Mouse (Mus musculus): ENCODE results near the gene Lrp4. TPM values are rescaled to one million over a fixed set of nuclear protein-coding genes. Genes with fewer than 3 reads are reported as not detected.
A peak's percentile ranks its signal among the peaks of the same experiment; 100 is the strongest.

Gene Lrp4
- polyA plus RNA-seq, 1 experiment from 2014 or later, result 9.3 TPM

DNA sequence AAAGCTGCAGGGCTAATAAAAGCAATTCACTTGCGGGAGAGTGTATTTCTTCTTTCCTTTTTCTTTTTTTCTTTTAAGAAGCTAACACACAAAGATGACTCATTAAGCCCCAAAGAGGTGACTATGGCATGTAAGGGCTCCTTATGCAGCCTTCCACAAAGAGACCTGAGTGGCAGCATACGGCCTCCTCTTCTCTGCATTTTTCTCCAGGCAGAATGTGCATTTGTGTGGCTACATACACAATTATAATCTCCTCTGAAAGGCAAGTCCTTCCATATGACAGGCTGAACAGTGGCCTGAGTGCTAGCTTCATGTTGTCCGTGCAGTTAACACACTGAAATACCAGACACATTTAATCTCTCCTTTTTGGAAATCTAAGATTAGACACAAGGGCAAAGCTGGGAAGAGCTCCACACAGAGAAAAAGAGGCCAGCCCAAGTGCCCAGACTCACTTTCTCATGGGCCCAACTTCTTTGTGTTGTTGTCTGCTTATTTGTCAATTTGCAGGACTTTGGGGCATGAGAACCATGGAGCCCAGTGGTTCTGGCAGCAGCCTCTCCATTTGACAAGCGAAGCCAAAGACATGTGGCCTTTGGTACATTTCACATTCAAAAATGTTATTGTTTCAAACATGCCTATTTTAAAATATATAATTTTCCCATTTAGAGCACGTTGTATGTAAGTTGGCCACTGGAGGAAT lies 20.0 kb upstream of the Lrp4 start:
- H3K27ac ChIP-seq, result no peak overlapping the region
- H3K9ac ChIP-seq, result no peak overlapping the region
- no peak for ATAC-seq (replicated peaks; ENCODE audit: low FRiP score)
- H3K4me2 ChIP-seq, result no peak overlapping the region
- peaks cover 4% of the 10 kb centered on the region; the same call in 1 of the 2 replicates for H3K4me1 ChIP-seq
- H3K9me3 ChIP-seq (replicated peaks), result no peaks in the 10 kb centered on the region
- no peaks in the 10 kb centered on the region for H3K36me3 ChIP-seq
- 87% methylated on average over 5 of the region's 5 CpGs for WGBS
- H3K4me3 ChIP-seq (replicated peaks), result no peak overlapping the region
- no peaks in the 10 kb centered on the region for H3K27me3 ChIP-seq

DNA sequence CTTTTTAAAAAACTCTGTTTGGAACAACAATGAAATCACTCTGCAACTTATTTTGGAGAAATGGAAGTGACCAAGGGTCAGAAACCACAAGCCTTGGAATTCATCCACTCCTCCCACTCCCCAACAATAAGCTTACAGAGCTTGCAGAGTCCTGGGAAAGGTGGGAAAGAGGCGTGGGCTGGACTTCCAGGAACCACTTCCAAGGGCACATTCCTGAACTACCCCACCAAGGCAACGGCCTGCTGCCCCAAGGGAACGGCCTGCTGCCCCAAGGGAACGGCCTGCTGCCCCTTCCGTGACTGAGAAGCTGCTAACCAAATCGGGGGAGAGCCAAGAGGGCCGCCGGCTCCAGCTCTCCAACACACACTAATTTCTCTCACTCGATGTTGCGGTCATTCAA lies 18.0 kb upstream of the Lrp4 start:
- H3K9me3 ChIP-seq (replicated peaks), result no peaks in the 10 kb centered on the region
- no peak overlapping the region for H3K27ac ChIP-seq
- no peak overlapping the region for H3K4me3 ChIP-seq (replicated peaks)
- no peaks in the 10 kb centered on the region for H3K27me3 ChIP-seq
- H3K4me2 ChIP-seq, result no peak overlapping the region
- ATAC-seq (replicated peaks; ENCODE audit: low FRiP score), result no peak
- peaks cover 9% of the 10 kb centered on the region; the same call in 1 of the 2 replicates for H3K4me1 ChIP-seq
- H3K9ac ChIP-seq, result no peak overlapping the region
- WGBS, result 72% methylated on average over 10 of the region's 10 CpGs
- H3K36me3 ChIP-seq, result no peaks in the 10 kb centered on the region

DNA sequence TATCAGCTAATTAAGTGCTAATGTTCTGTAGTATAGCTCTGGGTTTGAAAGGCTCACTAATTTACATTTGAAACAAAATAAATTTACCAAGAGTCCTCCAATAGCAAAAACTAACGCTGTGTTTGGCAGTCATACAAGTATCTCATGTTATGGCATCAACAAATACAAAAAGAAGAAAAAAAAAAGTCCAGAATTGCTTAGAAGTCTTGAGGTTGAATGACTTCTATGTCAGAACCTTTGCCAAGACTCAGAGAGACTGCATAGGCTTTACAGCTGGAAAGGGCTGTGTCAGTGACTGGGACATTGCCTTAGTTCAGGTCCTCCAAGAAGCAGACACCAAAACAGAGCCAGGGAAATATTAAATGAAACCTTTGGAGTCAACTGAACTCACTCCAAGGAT lies 17.4 kb upstream of the Lrp4 start:
- Histone ChIP-seq H3K36me3 (no peaks in the 10 kb centered on the region), H3K4me2 (no peak overlapping the region), H3K9ac (no peak overlapping the region), H3K9me3 (replicated peaks) (no peaks in the 10 kb centered on the region), H3K27ac (no peak overlapping the region), H3K4me3 (replicated peaks) (no peak overlapping the region), H3K27me3 (no peaks in the 10 kb centered on the region), H3K4me1 (peaks cover 10% of the 10 kb centered on the region; the same call in 1 of the 2 replicates)
- WGBS, result 67% methylated on average over 1 of the region's 1 CpGs
- ATAC-seq (replicated peaks; ENCODE audit: low FRiP score), result no peak

DNA sequence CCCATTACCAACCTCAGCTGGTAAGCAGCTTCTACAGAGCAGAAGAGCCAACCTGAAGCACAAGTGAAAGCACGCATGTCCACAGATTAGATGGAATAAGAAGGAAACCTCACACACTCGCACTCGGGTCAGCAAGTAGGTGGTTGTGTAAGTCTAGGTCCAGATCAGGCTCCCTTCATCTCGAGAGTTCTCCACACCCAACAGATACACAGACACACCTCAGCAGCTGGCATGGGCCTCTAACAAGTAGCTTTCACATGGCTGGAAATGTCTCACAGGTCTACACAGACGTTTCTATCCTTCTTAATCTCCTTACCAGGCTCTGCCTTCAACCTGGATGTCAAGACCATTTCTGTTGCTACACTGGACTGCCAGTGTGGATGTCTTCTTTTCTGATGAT lies 16.6 kb upstream of the Lrp4 start:
- no peaks in the 10 kb centered on the region for H3K9me3 ChIP-seq (replicated peaks)
- 90% methylated on average over 5 of the region's 5 CpGs for WGBS

DNA sequence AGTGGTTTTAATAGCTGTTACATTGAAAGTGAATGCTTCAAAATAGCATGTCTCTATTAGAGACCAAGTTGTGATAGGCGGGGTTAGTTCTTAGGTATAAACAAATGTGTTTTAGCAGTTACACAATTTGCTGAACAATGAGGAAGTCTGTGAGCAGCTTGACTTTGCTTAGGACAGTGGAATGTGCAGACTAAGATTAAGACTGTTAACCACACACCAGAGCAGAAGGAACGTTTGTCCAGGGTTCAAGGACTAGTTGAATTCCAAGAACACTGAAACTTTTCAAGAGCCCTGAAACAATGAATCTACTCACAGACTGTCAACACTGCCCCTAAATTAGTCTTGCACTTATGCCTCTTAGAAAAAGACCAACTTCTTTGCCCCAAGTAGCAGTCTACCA lies 15.6 kb upstream of the Lrp4 start:
- Histone ChIP-seq H3K9ac (no peak overlapping the region), H3K9me3 (replicated peaks) (no peaks in the 10 kb centered on the region), H3K4me3 (replicated peaks) (no peak overlapping the region), H3K27ac (no peak overlapping the region), H3K36me3 (no peaks in the 10 kb centered on the region), H3K4me2 (no peak overlapping the region), H3K4me1 (peaks cover 10% of the 10 kb centered on the region; the same call in 1 of the 2 replicates), H3K27me3 (no peaks in the 10 kb centered on the region)
- 72% methylated on average over 2 of the region's 2 CpGs for WGBS
- no peak for ATAC-seq (replicated peaks; ENCODE audit: low FRiP score)

More for the DNA sequence above, 16.6 kb upstream of the Lrp4 start:
- H3K9ac ChIP-seq, result no peak overlapping the region
- no peak overlapping the region for H3K4me2 ChIP-seq
- H3K4me3 ChIP-seq (replicated peaks), result no peak overlapping the region
- H3K4me1 ChIP-seq, result peaks cover 10% of the 10 kb centered on the region; the same call in 1 of the 2 replicates
- H3K36me3 ChIP-seq, result no peaks in the 10 kb centered on the region
- no peaks in the 10 kb centered on the region for H3K27me3 ChIP-seq
- no peak overlapping the region for H3K27ac ChIP-seq
- no peak for ATAC-seq (replicated peaks; ENCODE audit: low FRiP score)

DNA sequence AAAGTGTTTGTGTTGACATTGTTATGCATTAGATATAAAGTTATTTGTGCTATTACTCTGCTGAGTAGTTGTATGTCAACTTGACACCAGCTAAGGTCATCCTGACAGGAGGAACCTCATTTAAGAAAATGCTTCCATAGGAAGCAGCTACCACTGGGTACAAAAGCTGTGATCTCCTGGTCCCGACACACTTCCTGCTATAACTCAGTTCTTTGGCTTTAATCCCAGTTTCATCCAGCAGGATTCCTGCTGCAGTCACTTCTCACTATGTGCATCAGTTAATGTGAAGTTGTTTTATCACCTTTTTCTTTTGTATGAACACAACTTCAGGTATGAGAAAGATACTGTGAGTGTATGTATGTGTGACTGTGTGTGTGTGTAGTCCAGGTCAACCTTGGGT lies 15.1 kb upstream of the Lrp4 start:
- Histone ChIP-seq H3K36me3 (no peaks in the 10 kb centered on the region), H3K9ac (no peak overlapping the region), H3K27me3 (no peaks in the 10 kb centered on the region), H3K9me3 (replicated peaks) (no peaks in the 10 kb centered on the region), H3K4me2 (no peak overlapping the region), H3K4me1 (peaks cover 10% of the 10 kb centered on the region; the same call in 1 of the 2 replicates), H3K27ac (no peak overlapping the region), H3K4me3 (replicated peaks) (no peak overlapping the region)
- 49% methylated on average over 1 of the region's 1 CpGs for WGBS
- no peak for ATAC-seq (replicated peaks; ENCODE audit: low FRiP score)

DNA sequence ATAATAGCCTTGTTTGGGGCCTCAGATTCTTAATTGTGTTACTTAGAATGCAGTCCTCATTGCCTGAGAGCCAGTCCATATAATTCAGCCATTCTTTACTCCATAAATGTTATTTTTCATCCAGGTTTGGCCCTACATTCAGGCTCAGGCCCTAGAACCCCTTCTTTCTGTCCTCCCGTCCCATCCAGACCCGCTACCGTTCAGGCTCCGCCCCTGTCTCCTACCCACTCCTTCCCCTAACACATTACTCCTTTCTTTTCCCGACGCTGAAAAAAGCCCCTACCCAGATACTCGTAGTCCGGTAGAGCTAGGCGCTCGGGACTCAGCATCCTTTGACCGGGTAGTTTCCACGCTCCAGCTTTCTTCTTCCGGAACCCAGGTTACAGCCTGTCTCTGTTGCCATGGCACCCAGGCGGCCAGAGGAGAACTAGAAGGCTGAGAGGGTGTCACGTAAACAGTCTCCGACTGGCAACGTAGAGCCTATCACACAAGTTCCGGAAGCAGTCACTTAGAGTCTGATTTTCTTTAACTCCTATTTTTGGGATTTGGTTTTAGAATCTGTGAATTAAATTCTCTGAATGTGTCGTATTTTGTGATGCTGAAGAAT lies 12.9 kb upstream of the Lrp4 start, which contains the start of gene 1110051M20Rik:
TSS of gene 1110051M20Rik (minus strand) at position 419 of the 607 bp plus-strand sequence.
- Histone ChIP-seq H3K36me3 (no peaks in the 10 kb centered on the region), H3K4me1 (peaks cover 8% of the 10 kb centered on the region; the same call in 1 of the 2 replicates), H3K9ac (peak within 1 kb of the TSS; percentile 51), H3K9me3 (replicated peaks) (no peaks in the 10 kb centered on the region), H3K27me3 (0 out of 2 replicates have a peak, but pooled peaks cover 2% of the 10 kb centered on the region), H3K4me2 (peak within 1 kb of the TSS; percentile 68), H3K4me3 (replicated peaks) (peak within 1 kb of the TSS; percentile 75), H3K27ac (no peak within 1 kb of the TSS)
- under 1% methylated on average over 19 of the region's 19 CpGs for WGBS
- peak; percentile 94 for ATAC-seq (replicated peaks; ENCODE audit: low FRiP score)

DNA sequence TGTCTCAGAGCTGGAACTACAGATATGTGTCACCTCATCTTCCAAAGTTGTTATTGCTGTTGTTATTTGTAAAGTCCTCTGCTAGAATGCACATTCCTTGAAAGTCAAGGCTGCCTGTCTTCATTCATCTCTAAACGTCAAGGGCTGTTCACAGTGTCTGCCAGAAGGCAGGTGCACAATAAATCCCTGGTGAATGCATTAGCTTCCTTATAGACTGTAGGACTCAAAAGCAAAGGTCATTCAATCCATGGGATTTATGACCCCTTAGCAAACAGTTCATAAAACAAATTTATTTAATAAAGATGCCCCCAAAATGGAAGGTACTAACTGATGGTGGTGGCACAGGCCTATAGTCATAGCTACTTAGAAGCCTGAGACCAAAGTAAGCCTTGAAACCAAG lies 7.6 kb upstream of the Lrp4 start:
- WGBS, result 59% methylated on average over 1 of the region's 1 CpGs
- Histone ChIP-seq H3K36me3 (no peaks in the 10 kb centered on the region), H3K27me3 (peaks cover 6% of the 10 kb centered on the region), H3K9me3 (replicated peaks) (no peaks in the 10 kb centered on the region), H3K4me3 (replicated peaks) (no peak overlapping the region), H3K4me1 (peaks cover 15% of the 10 kb centered on the region), H3K27ac (no peak overlapping the region), H3K9ac (no peak overlapping the region), H3K4me2 (no peak overlapping the region)
- ATAC-seq (replicated peaks; ENCODE audit: low FRiP score), result no peak

DNA sequence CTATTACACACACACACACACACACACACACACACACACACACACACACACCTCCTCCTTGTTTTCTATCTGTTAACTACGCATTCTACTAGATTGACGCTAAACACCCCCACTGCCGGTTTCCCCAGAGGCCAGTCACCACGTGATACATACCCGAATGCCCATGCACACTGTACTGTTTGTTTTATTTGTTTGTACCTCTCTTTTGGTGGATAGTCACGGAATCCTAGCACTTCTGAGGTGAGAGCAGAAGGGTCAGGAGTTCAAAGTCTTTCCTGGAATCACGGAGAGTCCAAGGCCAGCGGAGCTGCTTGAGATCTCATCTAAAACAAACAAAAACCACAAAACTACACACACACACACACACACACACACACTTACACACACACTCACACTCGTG lies 7.0 kb upstream of the Lrp4 start:
- 59% methylated on average over 9 of the region's 9 CpGs for WGBS
- Histone ChIP-seq H3K27ac (no peak overlapping the region), H3K4me1 (peaks cover 15% of the 10 kb centered on the region), H3K4me2 (no peak overlapping the region), H3K36me3 (no peaks in the 10 kb centered on the region), H3K9ac (no peak overlapping the region), H3K27me3 (peaks cover 11% of the 10 kb centered on the region), H3K4me3 (replicated peaks) (no peak overlapping the region), H3K9me3 (replicated peaks) (no peaks in the 10 kb centered on the region)
- ATAC-seq (replicated peaks; ENCODE audit: low FRiP score), result no peak

DNA sequence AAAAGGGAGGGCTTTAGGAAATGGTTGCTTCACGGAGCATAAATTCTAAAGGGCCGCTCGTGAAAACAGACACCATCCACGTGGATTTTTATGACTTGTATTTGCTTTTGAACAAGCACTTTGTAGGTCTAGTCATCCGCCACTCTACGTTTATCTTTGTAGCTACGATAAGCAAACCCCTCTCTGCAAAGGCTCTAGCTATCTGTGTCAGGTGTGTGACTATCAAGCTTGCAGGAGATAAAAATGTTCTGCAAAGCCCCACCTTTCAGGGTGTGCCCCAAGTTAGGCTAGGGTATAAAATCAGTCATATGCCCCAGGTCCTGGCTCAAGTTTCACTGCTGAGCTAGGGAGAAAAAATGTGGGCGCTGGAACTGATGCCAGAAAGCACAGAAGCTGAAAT lies 4.7 kb upstream of the Lrp4 start:
- H3K4me3 ChIP-seq (replicated peaks), result peak overlapping the region; percentile 27
- H3K27me3 ChIP-seq, result peaks cover 11% of the 10 kb centered on the region
- no peak overlapping the region for H3K27ac ChIP-seq
- H3K9ac ChIP-seq, result no peak overlapping the region
- no peak; the same call in 1 of the 2 replicates for ATAC-seq (replicated peaks; ENCODE audit: low FRiP score)
- H3K4me1 ChIP-seq, result peaks cover 30% of the 10 kb centered on the region
- H3K36me3 ChIP-seq, result no peaks in the 10 kb centered on the region
- WGBS, result 12% methylated on average over 8 of the region's 8 CpGs
- H3K4me2 ChIP-seq, result peak overlapping the region; percentile 54
- H3K9me3 ChIP-seq (replicated peaks), result no peaks in the 10 kb centered on the region

DNA sequence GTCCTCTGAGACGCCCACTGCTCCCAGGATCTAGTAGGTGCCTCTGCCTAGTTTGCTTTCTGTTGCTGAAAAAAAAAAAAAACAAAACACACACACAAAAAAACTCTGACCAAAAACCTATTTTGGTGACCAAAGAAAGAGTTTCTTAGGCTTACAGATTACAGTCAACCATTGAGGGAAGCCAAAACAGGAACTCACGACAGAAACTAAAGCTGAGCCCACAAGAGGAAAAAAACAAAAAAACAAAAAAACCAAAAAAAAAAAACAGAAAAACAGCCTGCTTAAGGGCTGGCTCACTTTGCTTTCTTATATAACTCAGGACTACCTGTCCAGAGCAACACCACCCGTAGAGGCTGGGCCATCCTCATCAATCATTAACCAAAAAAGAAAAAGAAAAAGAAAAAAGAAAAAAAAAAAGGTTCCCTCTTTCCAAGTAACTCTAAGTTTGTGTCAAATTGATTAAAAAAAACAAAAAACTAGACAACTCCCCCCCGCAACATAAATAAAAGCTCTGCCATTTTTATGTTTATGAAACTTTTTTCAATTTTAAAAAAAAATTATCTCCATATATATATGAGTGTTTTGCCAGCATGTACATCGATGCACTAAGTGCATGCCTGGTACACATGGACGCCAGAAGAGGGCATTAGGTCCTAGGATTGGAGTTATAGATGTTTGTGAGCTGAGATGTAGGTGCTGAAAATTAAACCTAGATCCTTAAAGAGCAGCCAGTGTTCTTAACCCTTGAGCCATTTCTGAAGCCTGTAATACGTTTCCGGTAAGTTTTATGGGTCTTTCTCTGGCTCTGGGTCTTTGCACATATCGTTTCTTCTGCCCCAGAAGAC lies 3.9 kb upstream of the Lrp4 start:
- H3K27me3 ChIP-seq, result peaks cover 11% of the 10 kb centered on the region
- ATAC-seq (replicated peaks; ENCODE audit: low FRiP score), result no peak
- H3K4me2 ChIP-seq, result peak overlapping the region; percentile 54; the same call in 1 of the 2 replicates
- WGBS, result 57% methylated on average over 9 of the region's 9 CpGs
- H3K27ac ChIP-seq, result no peak overlapping the region
- H3K4me3 ChIP-seq (replicated peaks), result no peak overlapping the region
- H3K36me3 ChIP-seq, result no peaks in the 10 kb centered on the region
- no peaks in the 10 kb centered on the region for H3K9me3 ChIP-seq (replicated peaks)
- peaks cover 38% of the 10 kb centered on the region for H3K4me1 ChIP-seq
- no peak overlapping the region for H3K9ac ChIP-seq

DNA sequence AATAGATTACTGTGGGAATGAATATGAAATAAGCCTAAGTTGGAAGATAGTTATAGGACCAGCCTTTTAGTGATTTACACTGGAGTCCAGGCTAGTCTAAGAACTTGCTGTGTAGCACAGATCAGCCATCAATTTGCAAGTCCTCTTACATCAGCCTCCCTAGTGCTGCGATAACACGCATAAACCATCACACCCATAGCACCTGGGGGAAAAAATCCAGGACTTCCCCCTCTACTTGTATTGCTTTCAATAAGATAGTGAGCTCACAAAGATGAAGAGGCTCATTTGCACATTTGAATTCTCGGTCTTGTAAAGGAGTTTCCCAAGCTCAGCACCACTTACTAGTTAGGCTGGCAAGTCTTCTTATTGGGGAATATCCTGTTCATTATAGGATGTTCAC lies 2.9 kb upstream of the Lrp4 start:
- Histone ChIP-seq H3K9ac (no peak overlapping the region), H3K4me1 (peaks cover 46% of the 10 kb centered on the region), H3K4me2 (no peak overlapping the region), H3K27ac (no peak overlapping the region), H3K27me3 (peaks cover 8% of the 10 kb centered on the region), H3K4me3 (replicated peaks) (no peak overlapping the region), H3K36me3 (no peaks in the 10 kb centered on the region), H3K9me3 (replicated peaks) (no peaks in the 10 kb centered on the region)
- WGBS, result 88% methylated on average over 3 of the region's 3 CpGs
- no peak for ATAC-seq (replicated peaks; ENCODE audit: low FRiP score)

All from kidney, embryonic 15.5 days (tissue).